ENCODE assay signal across 16 mouse cellular contexts in genomic region chr10:56547825-56548224, GRCm38 (mm10).
"Had no signal": no experiment of that assay in that cellular context is flagged by ENCODE, and none has a peak within 500 bp of the region (broad histone marks: within the 10 kb centered on the region; RNA-seq: fewer than 3 reads in every experiment).

No protein-coding gene starts in this region.

- H3K36me3 ChIP-seq: lung, embryonic 15.5 days; midbrain, embryonic 13.5 days; midbrain, embryonic 15.5 days; neural tube, embryonic 12.5 days; stomach, embryonic 15.5 days had no signal

- H3K27ac ChIP-seq: lung, embryonic 15.5 days; midbrain, embryonic 13.5 days; midbrain, embryonic 15.5 days; neural tube, embryonic 12.5 days; stomach, embryonic 15.5 days; stomach, postnatal 0 days had no signal

- ATAC-seq: liver, postnatal 0 days; lung, postnatal 0 days; midbrain, embryonic 13.5 days; midbrain, embryonic 15.5 days had no signal

- H3K4me2 ChIP-seq: lung, embryonic 15.5 days; midbrain, embryonic 11.5 days; midbrain, embryonic 13.5 days; midbrain, embryonic 15.5 days; neural tube, embryonic 12.5 days; stomach, embryonic 15.5 days had no signal

- DNase-seq: liver, postnatal 0 days; lung, adult 2 months; lung, postnatal 4 days; right cerebral cortex, postnatal 14 days; thymus, adult 2 months; thymus, postnatal 25 days; thymus, postnatal 4 days had no signal

- H3K9me3 ChIP-seq: lung, embryonic 15.5 days; midbrain, embryonic 13.5 days; midbrain, embryonic 15.5 days; neural tube, embryonic 12.5 days; stomach, embryonic 15.5 days had no signal

- H3K27me3 ChIP-seq: lung, embryonic 15.5 days; megakaryocyte, embryonic 14.5 days; midbrain, embryonic 13.5 days; midbrain, embryonic 15.5 days; neural tube, embryonic 12.5 days; stomach, embryonic 15.5 days had no signal

- H3K4me3 ChIP-seq: lung, embryonic 15.5 days; megakaryocyte, embryonic 14.5 days; midbrain, embryonic 13.5 days; midbrain, embryonic 15.5 days; neural tube, embryonic 12.5 days; stomach, embryonic 15.5 days had no signal

- H3K4me1 ChIP-seq: lung, embryonic 15.5 days; megakaryocyte, embryonic 14.5 days; midbrain, embryonic 13.5 days; midbrain, embryonic 15.5 days; neural tube, embryonic 12.5 days; stomach, embryonic 15.5 days had no signal

- H3K9ac ChIP-seq: liver, postnatal 0 days; lung, embryonic 15.5 days; midbrain, embryonic 13.5 days; midbrain, embryonic 15.5 days; neural tube, embryonic 12.5 days; stomach, embryonic 15.5 days had no signal
